Mouse (Mus musculus): ENCODE data around the gene Pla2g16. TPM values are rescaled to one million over a fixed set of nuclear protein-coding genes. Genes with fewer than 3 reads are reported as not detected.

Pla2g16 gene
- polyA plus RNA-seq, 1 experiment = 30.7 TPM

- no peaks in the 10 kb centered on the region for H3K36me3 ChIP-seq (ENCODE audit: control insufficient read depth, insufficient read depth, low read length)
- TF ChIP-seq POLR2A (IDR thresholded peaks at IDR 0.05; ENCODE audit: control insufficient read depth, extremely low read depth, insufficient read depth, low read length, poor library complexity) = no peak
- no peak for TF ChIP-seq CTCF (IDR thresholded peaks at IDR 0.05; ENCODE audit: borderline replicate concordance, control insufficient read depth, extremely low read depth, insufficient read depth, low read length, poor library complexity)
Observed at GRCm38 (mm10) chr19:7552301-7552673, 5.0 kb upstream of the Pla2g16 start.

GRCm38 (mm10) chr19:7553441-7553840 lies 3.8 kb upstream of the Pla2g16 start:
- H3K27me3 ChIP-seq (ENCODE audit: control insufficient read depth, insufficient read depth, low read length) = no peaks in the 10 kb centered on the region
- no peaks in the 10 kb centered on the region for H3K36me3 ChIP-seq (ENCODE audit: control insufficient read depth, insufficient read depth, low read length)
- H3K27ac ChIP-seq (ENCODE audit: control insufficient read depth, insufficient read depth, low read length) = no peak overlapping the region
- no peak for DNase-seq
- no peak overlapping the region for H3K4me3 ChIP-seq (ENCODE audit: control insufficient read depth, insufficient read depth, low read length)
- TF ChIP-seq CTCF (IDR thresholded peaks at IDR 0.05; ENCODE audit: borderline replicate concordance, control insufficient read depth, extremely low read depth, insufficient read depth, low read length, poor library complexity) (no peak), POLR2A (IDR thresholded peaks at IDR 0.05; ENCODE audit: control insufficient read depth, extremely low read depth, insufficient read depth, low read length, poor library complexity) (no peak)
- H3K4me1 ChIP-seq (replicated peaks; ENCODE audit: control insufficient read depth, insufficient read depth, low read length) = peaks cover 7% of the 10 kb centered on the region

More at GRCm38 (mm10) chr19:7552301-7552673, 5.0 kb upstream of the Pla2g16 start:
- Histone ChIP-seq H3K27ac (ENCODE audit: control insufficient read depth, insufficient read depth, low read length) (no peak overlapping the region), H3K4me1 (replicated peaks; ENCODE audit: control insufficient read depth, insufficient read depth, low read length) (no peaks in the 10 kb centered on the region), H3K27me3 (ENCODE audit: control insufficient read depth, insufficient read depth, low read length) (no peaks in the 10 kb centered on the region), H3K4me3 (ENCODE audit: control insufficient read depth, insufficient read depth, low read length) (no peak overlapping the region)
- WGBS = 93% methylated on average over 2 of the region's 2 CpGs
- no peak for DNase-seq

- no peak overlapping the region for H3K27ac ChIP-seq (ENCODE audit: control insufficient read depth, insufficient read depth, low read length)
- H3K4me3 ChIP-seq (ENCODE audit: control insufficient read depth, insufficient read depth, low read length) = no peak overlapping the region
- TF ChIP-seq POLR2A (IDR thresholded peaks at IDR 0.05; ENCODE audit: control insufficient read depth, extremely low read depth, insufficient read depth, low read length, poor library complexity) (no peak), CTCF (IDR thresholded peaks at IDR 0.05; ENCODE audit: borderline replicate concordance, control insufficient read depth, extremely low read depth, insufficient read depth, low read length, poor library complexity) (no peak)
- no peaks in the 10 kb centered on the region for H3K36me3 ChIP-seq (ENCODE audit: control insufficient read depth, insufficient read depth, low read length)
- no peak for DNase-seq
- peaks cover 9% of the 10 kb centered on the region for H3K4me1 ChIP-seq (replicated peaks; ENCODE audit: control insufficient read depth, insufficient read depth, low read length)
- 97% methylated on average over 4 of the region's 4 CpGs for WGBS
- no peaks in the 10 kb centered on the region for H3K27me3 ChIP-seq (ENCODE audit: control insufficient read depth, insufficient read depth, low read length)
Observed at GRCm38 (mm10) chr19:7554881-7555280, 2.4 kb upstream of the Pla2g16 start.

- H3K27me3 ChIP-seq (ENCODE audit: control insufficient read depth, insufficient read depth, low read length) = no peaks in the 10 kb centered on the region
- H3K27ac ChIP-seq (ENCODE audit: control insufficient read depth, insufficient read depth, low read length) = no peak overlapping the region
- no peaks in the 10 kb centered on the region for H3K36me3 ChIP-seq (ENCODE audit: control insufficient read depth, insufficient read depth, low read length)
- no peak for TF ChIP-seq CTCF (IDR thresholded peaks at IDR 0.05; ENCODE audit: borderline replicate concordance, control insufficient read depth, extremely low read depth, insufficient read depth, low read length, poor library complexity)
- TF ChIP-seq POLR2A (IDR thresholded peaks at IDR 0.05; ENCODE audit: control insufficient read depth, extremely low read depth, insufficient read depth, low read length, poor library complexity) = no peak
- 100% methylated on average over 1 of the region's 1 CpGs for whole genome bisulfite sequencing
- no peak overlapping the region for H3K4me3 ChIP-seq (ENCODE audit: control insufficient read depth, insufficient read depth, low read length)
- no peak for DNase-seq
- peaks cover 9% of the 10 kb centered on the region for H3K4me1 ChIP-seq (replicated peaks; ENCODE audit: control insufficient read depth, insufficient read depth, low read length)
Observed at GRCm38 (mm10) chr19:7556641-7557040, 618 bp upstream of the Pla2g16 start.

DNA sequence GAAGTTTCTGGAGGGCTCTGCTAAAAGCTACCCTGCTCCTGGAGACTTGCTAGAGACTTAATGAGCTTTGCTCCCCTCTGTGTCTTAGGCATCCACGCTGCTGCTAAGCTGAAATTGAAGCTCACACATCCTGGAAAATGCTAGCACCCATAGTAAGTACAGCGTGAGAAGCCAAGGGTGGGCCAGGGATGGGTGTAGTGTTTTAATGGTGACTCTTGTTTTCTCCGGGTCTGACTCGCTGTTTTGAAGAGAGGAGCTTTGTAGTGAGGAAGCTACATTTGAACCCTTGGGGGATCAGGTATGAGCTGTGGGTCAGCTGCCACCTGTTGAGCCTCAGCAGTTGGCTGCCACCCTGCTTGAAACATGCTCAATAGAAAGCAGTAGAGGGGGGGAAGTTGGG lies 585 bp downstream of the Pla2g16 start:
- DNase-seq = no peak
- Histone ChIP-seq H3K4me3 (ENCODE audit: control insufficient read depth, insufficient read depth, low read length) (peak overlapping the region; percentile 61), H3K4me1 (replicated peaks; ENCODE audit: control insufficient read depth, insufficient read depth, low read length) (peaks cover 9% of the 10 kb centered on the region), H3K27me3 (ENCODE audit: control insufficient read depth, insufficient read depth, low read length) (no peaks in the 10 kb centered on the region), H3K36me3 (ENCODE audit: control insufficient read depth, insufficient read depth, low read length) (no peaks in the 10 kb centered on the region), H3K27ac (ENCODE audit: control insufficient read depth, insufficient read depth, low read length) (peak overlapping the region; percentile 33)
- WGBS = 0% methylated on average over 4 of the region's 4 CpGs
- TF ChIP-seq CTCF (IDR thresholded peaks at IDR 0.05; ENCODE audit: borderline replicate concordance, control insufficient read depth, extremely low read depth, insufficient read depth, low read length, poor library complexity) = no peak
- no peak for TF ChIP-seq POLR2A (IDR thresholded peaks at IDR 0.05; ENCODE audit: control insufficient read depth, extremely low read depth, insufficient read depth, low read length, poor library complexity)

DNA sequence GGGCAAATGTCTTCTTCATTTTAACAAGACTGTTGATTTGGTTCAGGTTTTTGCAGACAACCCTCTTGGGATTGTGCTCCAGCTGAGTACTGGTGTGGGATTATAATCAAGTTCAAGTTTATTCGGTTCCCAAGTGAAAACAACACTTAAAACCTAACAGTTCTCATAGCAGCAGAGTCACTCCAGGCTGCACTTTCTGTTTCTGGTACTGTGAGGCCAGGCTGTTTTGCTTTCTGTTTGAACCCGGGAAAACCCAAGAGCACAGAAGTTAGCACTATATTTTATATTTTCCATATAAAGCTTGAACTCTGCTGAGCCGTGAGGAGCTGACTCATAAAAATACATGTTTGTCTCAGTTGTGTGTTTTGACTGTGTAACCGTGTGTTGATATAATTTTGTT lies 1.4 kb downstream of the Pla2g16 start:
- DNase-seq = peak; percentile 8

DNA sequence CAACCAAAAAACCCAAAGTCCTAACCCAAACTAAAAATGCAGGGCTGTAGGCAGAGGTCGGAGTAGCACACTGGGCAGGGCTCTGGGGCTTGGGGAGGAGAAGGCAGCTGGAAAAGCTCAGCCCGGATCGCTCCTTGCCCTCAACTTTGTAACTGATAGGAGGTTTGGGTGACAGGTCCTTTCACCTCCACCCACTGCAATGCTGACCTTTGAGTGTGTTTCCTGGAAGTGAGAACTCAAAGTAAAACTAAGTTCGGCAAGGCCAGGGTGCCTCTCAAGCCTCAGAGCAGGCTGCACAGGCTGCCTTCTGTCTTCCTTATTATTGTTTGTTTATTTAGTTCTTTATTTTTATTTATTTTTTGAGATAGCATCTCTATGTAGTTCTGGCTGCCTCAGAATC lies 2.7 kb downstream of the Pla2g16 start:
- WGBS = 84% methylated on average over 4 of the region's 4 CpGs
- Histone ChIP-seq H3K4me3 (ENCODE audit: control insufficient read depth, insufficient read depth, low read length) (no peak overlapping the region), H3K27me3 (ENCODE audit: control insufficient read depth, insufficient read depth, low read length) (no peaks in the 10 kb centered on the region), H3K27ac (ENCODE audit: control insufficient read depth, insufficient read depth, low read length) (no peak overlapping the region), H3K36me3 (ENCODE audit: control insufficient read depth, insufficient read depth, low read length) (no peaks in the 10 kb centered on the region), H3K4me1 (replicated peaks; ENCODE audit: control insufficient read depth, insufficient read depth, low read length) (peaks cover 9% of the 10 kb centered on the region)
- DNase-seq = no peak
- TF ChIP-seq CTCF (IDR thresholded peaks at IDR 0.05; ENCODE audit: borderline replicate concordance, control insufficient read depth, extremely low read depth, insufficient read depth, low read length, poor library complexity) (no peak), POLR2A (IDR thresholded peaks at IDR 0.05; ENCODE audit: control insufficient read depth, extremely low read depth, insufficient read depth, low read length, poor library complexity) (no peak)

More for the DNA sequence above, 1.4 kb downstream of the Pla2g16 start:
- TF ChIP-seq CTCF (IDR thresholded peaks at IDR 0.05; ENCODE audit: borderline replicate concordance, control insufficient read depth, extremely low read depth, insufficient read depth, low read length, poor library complexity) (no peak), POLR2A (IDR thresholded peaks at IDR 0.05; ENCODE audit: control insufficient read depth, extremely low read depth, insufficient read depth, low read length, poor library complexity) (no peak)
- no peaks in the 10 kb centered on the region for H3K36me3 ChIP-seq (ENCODE audit: control insufficient read depth, insufficient read depth, low read length)
- peak overlapping the region; percentile 33 for H3K27ac ChIP-seq (ENCODE audit: control insufficient read depth, insufficient read depth, low read length)
- WGBS = 32% methylated on average over 4 of the region's 4 CpGs
- H3K4me1 ChIP-seq (replicated peaks; ENCODE audit: control insufficient read depth, insufficient read depth, low read length) = peaks cover 9% of the 10 kb centered on the region
- no peaks in the 10 kb centered on the region for H3K27me3 ChIP-seq (ENCODE audit: control insufficient read depth, insufficient read depth, low read length)
- peak overlapping the region; percentile 61 for H3K4me3 ChIP-seq (ENCODE audit: control insufficient read depth, insufficient read depth, low read length)

Data from thymus, adult 2 months (tissue).